Mouse (Mus musculus) brain, embryonic 14.5 days (tissue): ENCODE measurements at regions not wholly inside any gene's neighbourhood (a gene's known extent, or its start where the extent isn't known, plus 50 kb on each side); places are given as distances from the start of the nearest gene placed in this dataset.

ENCODE experiments used
- CTCF ChIP-seq: fragments of 200-500 bp; IDR thresholded peaks from 2 replicates; pipeline ENCODE4 v1.5.1; 2012; ENCODE audit warnings: inconsistent platforms, mild to moderate bottlenecking, moderate library complexity, borderline replicate concordance; ENCODE audit not compliant: insufficient read depth, insufficient read length; ENCODE audit errors: extremely low read depth
- POLR2A ChIP-seq: fragments of 200-500 bp; IDR thresholded peaks from 2 replicates; pipeline ENCODE4 v1.6.1; 2012; ENCODE audit warnings: mild to moderate bottlenecking, inconsistent platforms, borderline replicate concordance; ENCODE audit not compliant: poor library complexity, insufficient read depth, insufficient read length, severe bottlenecking; ENCODE audit errors: extremely low read depth

DNA sequence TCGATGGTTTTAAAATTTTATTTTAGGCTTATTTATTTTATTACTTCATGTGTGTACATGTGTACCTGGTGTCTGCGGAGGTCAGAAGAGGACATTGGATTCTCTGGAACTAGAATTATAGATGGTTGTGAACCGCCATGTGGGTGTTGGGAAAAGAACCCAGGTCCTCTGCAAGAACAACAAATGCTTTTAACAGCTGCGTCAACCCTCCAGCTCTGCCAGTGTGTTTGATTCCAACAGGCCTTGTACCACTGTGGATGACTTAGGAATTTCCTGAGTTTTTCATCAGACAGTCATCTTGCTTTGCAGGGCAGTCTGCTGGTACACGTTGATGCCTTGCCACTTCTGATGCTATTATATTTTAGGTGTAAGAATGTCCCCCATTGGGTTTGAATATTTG, 56.8 kb upstream of the Trio start:
- TF ChIP-seq POLR2A (no peak), CTCF (no peak)
